In genomic region chr5:64403077-64403981, GRCm38 (mm10) we compare ENCODE assay signal across 12 mouse cellular contexts.
"Had no signal": no experiment of that assay in that cellular context is flagged by ENCODE, and none has a peak within 500 bp of the region (broad histone marks: within the 10 kb centered on the region; RNA-seq: fewer than 3 reads in every experiment).

No protein-coding gene starts in this region.

- H3K27ac ChIP-seq: kidney, postnatal 0 days; layer of hippocampus, adult 2 months; limb, embryonic 13.5 days; midbrain, embryonic 13.5 days had no signal

- H3K36me3 ChIP-seq: limb, embryonic 13.5 days; midbrain, embryonic 13.5 days had no signal

- H3K9me3 ChIP-seq: limb, embryonic 13.5 days; midbrain, embryonic 13.5 days had no signal

- ATAC-seq: midbrain, embryonic 13.5 days had no signal

- H3K4me1 ChIP-seq: limb, embryonic 13.5 days; midbrain, embryonic 13.5 days had no signal

- H3K4me2 ChIP-seq: limb, embryonic 13.5 days; liver, embryonic 11.5 days; midbrain, embryonic 13.5 days had no signal

- DNase-seq: kidney, adult 11 months; kidney, adult 9 months; kidney, postnatal 36 days; left cerebral cortex, postnatal 4 days; lung, adult 2 months; lung, postnatal 14 days; right cerebral cortex, postnatal 14 days had no signal

- H3K9ac ChIP-seq: limb, embryonic 13.5 days; midbrain, embryonic 13.5 days had no signal

- H3K4me3 ChIP-seq: layer of hippocampus, adult 2 months; limb, embryonic 13.5 days; midbrain, embryonic 13.5 days had no signal

- H3K27me3 ChIP-seq: limb, embryonic 13.5 days; midbrain, embryonic 13.5 days had no signal
